Mouse (Mus musculus): Measurements from ENCODE around the gene Atpaf1. TPM values are rescaled to one million over a fixed set of nuclear protein-coding genes. Genes with fewer than 3 reads are reported as not detected.

Gene Atpaf1
- 55.2 and 60.7 TPM in 2 replicates for polyA plus RNA-seq (2015; fragmentation: Nextera tagmentation; extraction: Ambion mirVana)

DNA sequence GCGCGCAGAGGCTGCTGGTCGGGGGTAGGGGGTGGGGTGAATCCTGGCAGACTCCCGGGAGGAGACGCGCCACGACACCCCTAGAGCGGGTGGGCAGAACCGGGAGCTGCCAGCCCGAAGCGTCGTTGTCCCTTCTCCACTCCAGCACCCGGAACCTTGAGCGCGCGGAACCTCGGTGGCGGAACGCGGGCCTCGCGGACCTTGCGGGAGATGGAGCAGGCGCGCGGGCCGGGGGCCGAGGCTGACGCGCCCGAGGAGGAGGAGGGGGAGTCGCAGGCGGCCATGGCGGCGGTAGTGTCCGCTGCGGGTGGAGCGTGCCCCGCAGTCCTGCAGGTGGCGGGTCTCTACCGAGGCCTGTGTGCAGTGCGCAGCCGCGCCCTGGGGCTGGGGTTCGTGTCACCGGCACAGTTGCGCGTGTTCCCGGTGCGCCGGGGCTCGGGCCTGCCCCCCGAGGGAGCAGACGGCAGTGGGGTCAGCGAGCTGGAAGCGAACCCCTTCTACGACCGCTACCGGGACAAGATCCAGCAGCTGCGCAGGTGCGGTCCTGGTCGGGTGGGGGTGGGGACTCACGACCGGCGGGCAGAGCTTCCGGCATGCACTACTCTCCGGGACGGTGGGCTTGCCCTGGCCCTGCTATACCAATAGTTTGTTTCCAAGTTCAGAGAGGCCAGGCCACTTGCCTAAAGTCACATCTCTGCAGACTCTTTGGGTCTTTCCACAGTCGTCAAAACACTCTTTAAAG lies at the start of gene Atpaf1:
TSS of gene Atpaf1 (plus strand) at position 44 of the 742 bp plus-strand sequence.
- under 1% methylated on average over 69 of the region's 69 CpGs for WGBS
- H3K36me3 ChIP-seq = peaks cover 26% of the 10 kb centered on the region
- peak; percentile 91 for ATAC-seq (replicated peaks; ENCODE audit: low FRiP score)
- peak within 1 kb of the TSS; percentile 83 for H3K4me3 ChIP-seq (replicated peaks)
- peak within 1 kb of the TSS; percentile 87 for H3K4me2 ChIP-seq
- peak within 1 kb of the TSS; percentile 72 for H3K27ac ChIP-seq
- H3K4me1 ChIP-seq = peaks cover 14% of the 10 kb centered on the region
- peak within 1 kb of the TSS; percentile 79 for H3K9ac ChIP-seq
- no peaks in the 10 kb centered on the region for H3K9me3 ChIP-seq (replicated peaks)
- no peaks in the 10 kb centered on the region for H3K27me3 ChIP-seq

DNA sequence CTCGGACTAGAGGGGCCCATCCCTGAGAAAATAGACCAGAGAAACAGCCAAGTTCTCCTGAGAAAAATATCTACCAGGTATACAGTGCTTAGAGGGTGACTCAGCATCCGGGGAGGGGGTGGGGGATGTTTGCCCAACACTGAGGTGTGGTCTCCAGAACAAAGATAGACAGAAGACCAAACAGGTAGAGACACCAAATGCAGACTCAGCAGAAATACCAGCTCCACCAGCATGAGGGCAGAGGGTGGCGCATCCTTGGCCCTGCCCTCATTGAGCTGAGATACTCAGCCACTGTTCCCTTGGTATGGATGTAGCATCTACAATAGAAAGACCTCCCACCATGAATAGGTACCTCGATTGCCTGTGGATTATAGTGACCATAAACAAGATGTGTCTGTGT lies 49.7 kb upstream of the Atpaf1 start:
- Histone ChIP-seq H3K4me3 (replicated peaks) (no peak overlapping the region), H3K4me2 (no peak overlapping the region), H3K4me1 (peaks cover 14% of the 10 kb centered on the region), H3K27me3 (peaks cover 6% of the 10 kb centered on the region; the same call in 1 of the 2 replicates), H3K36me3 (peaks cover 1% of the 10 kb centered on the region; the same call in 1 of the 2 replicates), H3K9me3 (replicated peaks) (no peaks in the 10 kb centered on the region), H3K27ac (no peak overlapping the region), H3K9ac (no peak overlapping the region)
- ATAC-seq (replicated peaks; ENCODE audit: low FRiP score) = no peak
- WGBS = 63% methylated on average over 4 of the region's 4 CpGs

DNA sequence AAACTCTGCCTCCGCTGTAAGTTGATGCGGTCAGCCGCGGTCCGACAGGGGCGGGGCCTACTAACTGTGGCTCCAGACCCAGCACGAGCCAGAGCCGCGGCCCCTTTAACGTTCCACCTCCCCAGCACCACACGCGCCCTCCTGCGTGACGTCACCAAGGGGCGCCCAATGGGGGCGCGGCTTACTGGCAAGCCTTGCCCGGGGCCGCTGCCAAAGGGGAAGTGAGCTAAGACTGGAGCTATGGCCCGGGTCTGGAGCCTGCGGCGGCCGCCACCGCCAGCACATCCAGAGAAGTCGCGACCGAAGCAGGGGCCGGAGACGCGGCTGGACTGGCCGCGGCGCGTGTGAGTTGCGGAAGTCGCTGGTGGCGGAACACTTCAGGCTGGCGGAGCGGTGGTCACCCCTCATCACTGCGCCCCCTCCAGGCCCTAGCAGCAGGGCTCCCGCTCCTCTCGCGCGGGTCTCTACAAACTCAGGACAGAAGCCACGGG lies 47.0 kb upstream of the Atpaf1 start, which contains the start of gene Efcab14:
TSS of gene Efcab14 (plus strand) at position 194 of the 491 bp plus-strand sequence.
- Histone ChIP-seq H3K4me2 (peak within 1 kb of the TSS; percentile 78), H3K4me3 (replicated peaks) (peak within 1 kb of the TSS; percentile 90), H3K27ac (peak within 1 kb of the TSS; percentile 96), H3K9ac (peak within 1 kb of the TSS; percentile 78), H3K4me1 (peaks cover 14% of the 10 kb centered on the region), H3K27me3 (peaks cover 6% of the 10 kb centered on the region; the same call in 1 of the 2 replicates), H3K9me3 (replicated peaks) (no peaks in the 10 kb centered on the region), H3K36me3 (peaks cover 27% of the 10 kb centered on the region)
- under 1% methylated on average over 44 of the region's 45 CpGs for WGBS
- ATAC-seq (replicated peaks; ENCODE audit: low FRiP score) = peak; percentile 100

DNA sequence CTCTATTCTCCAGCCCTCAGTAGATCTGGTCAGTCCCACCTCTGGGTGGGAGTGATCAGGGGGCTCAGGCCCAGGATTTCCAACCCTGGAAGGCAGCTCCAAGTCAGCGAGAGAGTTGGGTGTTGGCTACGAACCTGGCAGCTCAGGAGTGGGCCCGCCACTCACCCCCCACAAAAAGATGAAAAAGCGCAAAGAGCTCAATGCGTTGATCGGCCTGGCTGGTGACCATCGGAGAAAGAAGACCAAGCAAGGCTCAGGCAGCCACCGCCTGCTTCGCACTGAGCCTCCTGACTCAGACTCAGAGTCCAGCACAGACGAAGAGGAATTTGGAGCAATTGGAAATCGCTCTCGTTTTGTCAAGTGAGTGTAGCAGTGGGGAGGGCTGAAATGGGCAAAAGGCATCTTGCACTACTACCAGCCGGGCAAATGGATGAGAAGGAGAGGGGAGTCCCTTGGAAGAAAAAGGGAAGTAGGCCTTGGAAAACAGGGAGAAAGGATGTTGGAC lies 46.1 kb upstream of the Atpaf1 start:
- H3K9ac ChIP-seq = peak overlapping the region; percentile 78
- H3K27ac ChIP-seq = no peak overlapping the region
- H3K27me3 ChIP-seq = peaks cover 6% of the 10 kb centered on the region; the same call in 1 of the 2 replicates
- ATAC-seq (replicated peaks; ENCODE audit: low FRiP score) = no peak
- no peaks in the 10 kb centered on the region for H3K9me3 ChIP-seq (replicated peaks)
- H3K36me3 ChIP-seq = peaks cover 33% of the 10 kb centered on the region
- 44% methylated on average over 13 of the region's 13 CpGs for whole genome bisulfite sequencing
- peak overlapping the region; percentile 78 for H3K4me2 ChIP-seq
- H3K4me3 ChIP-seq (replicated peaks) = peak overlapping the region; percentile 90
- H3K4me1 ChIP-seq = peaks cover 14% of the 10 kb centered on the region

DNA sequence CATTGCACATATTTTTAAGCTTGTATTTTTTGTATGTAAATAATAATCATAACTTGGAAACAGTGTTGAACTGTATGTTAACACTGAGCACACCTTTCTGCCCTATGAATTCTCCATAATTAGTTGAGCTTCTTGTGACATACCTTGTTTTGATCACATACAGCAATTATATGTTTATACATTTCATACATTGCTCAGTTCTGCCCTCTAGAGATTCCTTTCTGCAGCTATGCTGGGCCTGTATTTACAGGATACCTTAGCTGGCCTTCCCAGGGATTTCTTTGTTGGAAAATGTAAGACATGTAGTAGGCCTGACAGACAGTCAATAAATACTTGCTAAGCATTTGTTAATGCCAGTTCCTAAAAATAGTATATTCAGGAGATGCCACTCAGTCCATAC lies 42.0 kb upstream of the Atpaf1 start:
- H3K9ac ChIP-seq = no peak overlapping the region
- H3K9me3 ChIP-seq (replicated peaks) = no peaks in the 10 kb centered on the region
- no peak overlapping the region for H3K27ac ChIP-seq
- no peak for ATAC-seq (replicated peaks; ENCODE audit: low FRiP score)
- H3K27me3 ChIP-seq = no peaks in the 10 kb centered on the region
- peaks cover 63% of the 10 kb centered on the region for H3K36me3 ChIP-seq
- peaks cover 14% of the 10 kb centered on the region for H3K4me1 ChIP-seq
- no peak overlapping the region for H3K4me3 ChIP-seq (replicated peaks)
- H3K4me2 ChIP-seq = no peak overlapping the region

DNA sequence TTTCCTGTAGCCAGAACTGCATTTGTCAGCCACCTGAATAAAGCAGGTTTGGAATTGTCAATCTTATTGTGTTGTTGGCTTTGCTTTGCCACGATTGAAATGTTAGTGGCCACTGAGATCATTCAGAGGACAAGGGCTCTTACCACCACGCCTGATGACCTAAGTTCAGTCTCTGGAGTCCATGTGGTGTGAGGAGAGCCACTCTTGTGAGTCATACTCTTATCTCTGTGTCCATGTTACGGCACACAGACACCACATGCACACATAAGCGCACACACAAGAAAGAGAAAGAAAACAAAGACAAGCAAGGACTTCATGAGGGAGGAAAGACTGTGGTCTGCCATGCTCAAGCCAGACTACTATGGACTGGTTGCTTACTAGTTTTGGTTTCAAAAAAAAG lies 41.5 kb upstream of the Atpaf1 start:
- ATAC-seq (replicated peaks; ENCODE audit: low FRiP score) = no peak

DNA sequence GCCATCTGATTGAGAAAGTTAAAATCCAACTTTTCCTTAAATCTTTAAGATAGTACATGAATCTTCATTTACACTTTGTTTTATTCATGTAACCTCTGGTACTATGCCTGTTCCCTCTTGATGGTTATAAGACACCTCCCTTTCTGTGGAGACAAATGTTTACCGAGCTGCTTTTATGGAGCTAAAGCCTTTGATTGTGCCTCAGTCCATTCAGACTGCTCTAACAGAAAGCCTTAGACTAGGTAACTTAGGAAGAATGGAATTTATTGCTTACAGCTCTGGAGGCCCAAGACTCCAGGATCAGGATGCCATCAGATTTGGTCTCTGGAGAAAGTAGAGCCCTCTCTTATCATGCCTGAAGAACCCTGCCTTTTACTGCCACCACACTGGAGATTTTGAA lies 36.4 kb upstream of the Atpaf1 start:
- ATAC-seq (replicated peaks; ENCODE audit: low FRiP score) = no peak
- Histone ChIP-seq H3K4me3 (replicated peaks) (no peak overlapping the region), H3K9me3 (replicated peaks) (no peaks in the 10 kb centered on the region), H3K9ac (no peak overlapping the region), H3K36me3 (peaks cover 66% of the 10 kb centered on the region), H3K27me3 (no peaks in the 10 kb centered on the region), H3K4me1 (no peaks in the 10 kb centered on the region), H3K27ac (no peak overlapping the region), H3K4me2 (no peak overlapping the region)
- 13% methylated on average over 1 of the region's 1 CpGs for WGBS

More for the DNA sequence above, 41.5 kb upstream of the Atpaf1 start:
- Histone ChIP-seq H3K27ac (no peak overlapping the region), H3K9ac (no peak overlapping the region), H3K9me3 (replicated peaks) (no peaks in the 10 kb centered on the region), H3K4me3 (replicated peaks) (no peak overlapping the region), H3K4me2 (no peak overlapping the region), H3K27me3 (no peaks in the 10 kb centered on the region), H3K4me1 (peaks cover 14% of the 10 kb centered on the region), H3K36me3 (peaks cover 66% of the 10 kb centered on the region)
- WGBS = 85% methylated on average over 4 of the region's 4 CpGs

DNA sequence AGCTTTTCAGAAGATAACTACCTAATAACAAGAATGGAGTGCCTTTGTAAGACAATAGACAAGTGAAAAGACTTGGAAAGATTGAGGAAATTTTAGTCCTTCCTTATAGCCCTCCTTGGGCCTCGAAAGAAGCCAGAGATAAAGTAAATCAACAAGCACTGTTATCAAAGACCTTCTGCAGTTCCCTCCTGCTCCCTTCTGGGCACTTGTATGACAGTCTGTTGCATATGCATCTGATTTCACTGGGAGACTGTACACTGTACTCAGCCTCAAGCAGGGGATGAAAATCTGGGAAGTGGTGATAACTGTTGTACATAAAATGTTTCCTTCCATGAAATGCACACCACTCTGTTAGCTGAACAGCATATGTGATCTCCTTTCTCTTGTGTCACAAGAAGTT lies 35.3 kb upstream of the Atpaf1 start:
- no peak for ATAC-seq (replicated peaks; ENCODE audit: low FRiP score)
- H3K9ac ChIP-seq = no peak overlapping the region
- H3K36me3 ChIP-seq = peaks cover 69% of the 10 kb centered on the region
- H3K27me3 ChIP-seq = no peaks in the 10 kb centered on the region
- no peaks in the 10 kb centered on the region for H3K9me3 ChIP-seq (replicated peaks)
- 84% methylated on average over 1 of the region's 1 CpGs for WGBS
- no peak overlapping the region for H3K4me2 ChIP-seq
- H3K4me3 ChIP-seq (replicated peaks) = no peak overlapping the region
- no peak overlapping the region for H3K27ac ChIP-seq
- H3K4me1 ChIP-seq = no peaks in the 10 kb centered on the region

DNA sequence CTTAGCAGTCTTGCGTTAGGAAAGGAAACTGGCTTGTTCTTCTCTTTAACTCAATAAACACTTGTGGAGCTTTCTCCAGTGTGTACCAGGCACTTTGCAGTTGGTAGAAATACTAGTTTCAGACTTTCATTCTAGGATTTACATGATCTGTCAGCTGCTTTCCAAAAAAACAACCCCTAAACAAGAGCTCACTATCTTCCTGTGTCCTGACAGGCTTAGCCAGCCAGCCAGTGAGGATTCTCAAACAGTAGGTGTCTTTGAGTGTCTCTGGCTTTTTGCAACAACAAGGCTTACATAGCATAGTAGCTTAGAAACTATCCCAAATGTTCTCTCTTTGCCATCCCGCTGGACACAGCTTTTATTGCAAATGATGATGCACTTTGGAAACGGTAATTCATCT lies 30.5 kb upstream of the Atpaf1 start:
- H3K4me1 ChIP-seq = no peaks in the 10 kb centered on the region
- no peak overlapping the region for H3K4me2 ChIP-seq
- peaks cover 63% of the 10 kb centered on the region for H3K36me3 ChIP-seq
- WGBS = 88% methylated on average over 3 of the region's 3 CpGs
- H3K4me3 ChIP-seq (replicated peaks) = no peak overlapping the region
- no peaks in the 10 kb centered on the region for H3K9me3 ChIP-seq (replicated peaks)
- no peaks in the 10 kb centered on the region for H3K27me3 ChIP-seq
- ATAC-seq (replicated peaks; ENCODE audit: low FRiP score) = no peak
- H3K9ac ChIP-seq = no peak overlapping the region
- no peak overlapping the region for H3K27ac ChIP-seq

DNA sequence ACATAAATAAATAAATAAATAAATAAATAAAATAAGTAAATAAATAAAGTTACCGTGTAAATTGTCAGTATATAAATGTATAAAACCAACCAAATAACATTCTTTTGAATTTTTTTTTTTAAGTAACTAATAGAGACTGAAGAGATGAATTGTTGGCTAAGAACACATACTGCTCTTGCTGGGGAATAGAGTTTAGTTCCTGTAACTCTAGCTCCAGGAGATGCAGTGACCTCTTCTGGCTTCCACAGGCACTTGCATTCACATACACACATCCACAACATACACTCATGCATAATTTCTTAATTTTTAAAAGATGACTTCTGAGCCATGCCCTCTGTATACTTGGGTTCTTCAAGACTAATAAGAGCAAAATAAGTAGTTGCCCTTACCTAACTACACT lies 29.8 kb upstream of the Atpaf1 start:
- no peaks in the 10 kb centered on the region for H3K4me1 ChIP-seq
- no peak overlapping the region for H3K4me3 ChIP-seq (replicated peaks)
- peaks cover 66% of the 10 kb centered on the region for H3K36me3 ChIP-seq
- no peaks in the 10 kb centered on the region for H3K9me3 ChIP-seq (replicated peaks)
- H3K27me3 ChIP-seq = no peaks in the 10 kb centered on the region
- H3K27ac ChIP-seq = no peak overlapping the region
- no peak overlapping the region for H3K4me2 ChIP-seq
- no peak overlapping the region for H3K9ac ChIP-seq
- ATAC-seq (replicated peaks; ENCODE audit: low FRiP score) = no peak
- WGBS = 98% methylated on average over 1 of the region's 1 CpGs

DNA sequence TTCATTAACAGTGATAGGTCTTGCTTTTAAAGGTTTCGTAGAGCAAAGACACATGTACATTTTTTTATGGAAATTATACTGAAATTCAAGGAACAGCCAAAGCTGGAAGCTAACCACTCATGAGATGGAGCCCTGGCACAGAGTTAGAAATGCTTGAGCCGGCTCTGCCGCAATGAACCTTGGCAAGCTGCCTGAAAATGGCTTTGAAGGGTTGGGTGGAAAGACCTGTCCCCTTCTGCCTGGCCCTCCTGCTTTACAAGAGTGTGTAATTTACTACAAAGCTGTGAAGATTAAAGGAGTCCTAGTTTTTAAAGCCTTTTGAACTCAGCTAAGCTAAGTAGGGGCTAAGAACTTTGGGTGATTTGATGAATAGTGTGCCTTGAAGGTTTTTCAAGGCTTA lies 23.4 kb upstream of the Atpaf1 start:
- Histone ChIP-seq H3K9ac (no peak overlapping the region), H3K36me3 (peaks cover 81% of the 10 kb centered on the region), H3K27me3 (no peaks in the 10 kb centered on the region), H3K9me3 (replicated peaks) (no peaks in the 10 kb centered on the region), H3K4me1 (no peaks in the 10 kb centered on the region), H3K27ac (no peak overlapping the region), H3K4me3 (replicated peaks) (no peak overlapping the region), H3K4me2 (no peak overlapping the region)
- no peak for ATAC-seq (replicated peaks; ENCODE audit: low FRiP score)
- 42% methylated on average over 3 of the region's 3 CpGs for WGBS

DNA sequence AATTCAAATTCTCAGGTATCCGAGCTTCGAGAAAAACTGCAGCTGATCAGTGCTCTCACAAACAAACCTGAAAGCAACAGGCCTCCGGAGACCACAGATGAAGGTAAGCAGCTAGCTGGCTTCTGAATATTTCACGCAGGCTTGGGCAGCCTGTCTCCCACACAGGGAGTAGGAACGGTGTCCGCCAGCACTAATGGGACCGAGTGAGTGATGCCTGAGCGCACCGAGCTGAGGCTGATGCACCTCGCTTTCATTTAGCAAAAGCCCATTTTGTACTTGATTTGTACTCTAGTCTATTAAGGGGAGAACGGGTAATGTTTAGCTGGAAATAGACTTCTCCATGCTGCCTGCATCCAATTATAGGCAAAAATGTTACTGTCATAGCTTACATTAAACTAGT lies 20.0 kb upstream of the Atpaf1 start:
- H3K4me2 ChIP-seq = no peak overlapping the region
- no peak overlapping the region for H3K27ac ChIP-seq
- H3K9ac ChIP-seq = no peak overlapping the region
- H3K36me3 ChIP-seq = peaks cover 82% of the 10 kb centered on the region
- 88% methylated on average over 11 of the region's 11 CpGs for WGBS
- H3K4me1 ChIP-seq = 0 out of 2 replicates have a peak, but pooled peaks cover 4% of the 10 kb centered on the region
- no peaks in the 10 kb centered on the region for H3K27me3 ChIP-seq
- H3K4me3 ChIP-seq (replicated peaks) = no peak overlapping the region
- ATAC-seq (replicated peaks; ENCODE audit: low FRiP score) = no peak
- no peaks in the 10 kb centered on the region for H3K9me3 ChIP-seq (replicated peaks)
